Mouse (Mus musculus) liver, embryonic 16.5 days (tissue): ENCODE results near the gene Sirt2. TPM values are rescaled to one million over a fixed set of nuclear protein-coding genes. Genes with fewer than 3 reads are reported as not detected.

Source experiments
- ATAC-seq: fragments of 200-750 bp; cut with Nextera tagmentation; 2 replicates; pipeline ENCODE4 v1.8.0; 2017; ENCODE audit warnings: low read depth, mild to moderate bottlenecking, moderate number of reproducible peaks, moderate library complexity
- H3K27ac ChIP-seq: fragments of 300-500 bp; sonication (generic); 2 replicates; pipeline ENCODE4 v1.5.1; 2014; ENCODE audit warnings: mild to moderate bottlenecking, low read length
- H3K27me3 ChIP-seq: fragments of 300-500 bp; sonication (generic); 2 replicates; pipeline ENCODE4 v1.6.1; 2014; ENCODE audit warnings: low read depth, low read length, mixed read lengths; ENCODE audit not compliant: control insufficient read depth, insufficient read depth
- H3K36me3 ChIP-seq: fragments of 300-500 bp; sonication (generic); 2 replicates; pipeline ENCODE4 v1.6.1; 2014; ENCODE audit warnings: mild to moderate bottlenecking; ENCODE audit not compliant: control insufficient read depth, insufficient read depth
- H3K4me1 ChIP-seq: fragments of 300-500 bp; sonication (generic); 2 replicates; pipeline ENCODE4 v1.6.1; 2014; ENCODE audit warnings: low read depth, low read length, mixed read lengths; ENCODE audit not compliant: control insufficient read depth
- H3K4me2 ChIP-seq: fragments of 300-500 bp; sonication (generic); 2 replicates; pipeline ENCODE4 v1.6.1; 2014; ENCODE audit warnings: low read depth, low read length, mixed read lengths
- H3K4me3 ChIP-seq: fragments of 300-500 bp; sonication (generic); 2 replicates; pipeline ENCODE4 v1.5.1; 2014; ENCODE audit warnings: low read depth, mild to moderate bottlenecking, low read length
- H3K9ac ChIP-seq: fragments of 300-500 bp; sonication (generic); 2 replicates; pipeline ENCODE4 v1.6.1; 2014; ENCODE audit warnings: low read depth, low read length
- H3K9me3 ChIP-seq: fragments of 300-500 bp; sonication (generic); replicated peaks from 2 replicates; pipeline ENCODE4 v1.6.1; 2016; ENCODE audit warnings: low read length; ENCODE audit not compliant: control insufficient read depth
- WGBS: fragments of 180-500 bp; shearing (Covaris S2); extraction: QIAGEN DNeasy Blood & Tissue Kit; methylation state at CpG from one replicate; pipeline ENCODE4 v1.1.7; 2014; ENCODE audit not compliant: insufficient replicate concordance; 5-methylcytosine and 5-hydroxymethylcytosine counted together
- polyA plus RNA-seq: library from polyadenylated mRNA; unstranded; fragments of >200 nt; fragmentation: Nextera tagmentation; extraction: Ambion mirVana; gene quantifications from 2 replicates; pipeline ENCODE4 v1.2.1, GENCODE M21; 2015

Sirt2 gene
- polyA plus RNA-seq, 1 experiment from 2014 or later: 28.0 TPM

GRCm38 (mm10) chr7:28808221-28808941, 41.8 kb downstream of the Sirt2 start, which contains the start of gene Hnrnpl:
TSS of gene Hnrnpl (plus strand) at chr7:28808541.
- 2% methylated on average over 35 of the region's 35 CpGs for WGBS
- ATAC-seq: no peak
- Histone ChIP-seq H3K4me3 (peak within 1 kb of the TSS; percentile 93), H3K9me3 (no peaks in the 10 kb centered on the region), H3K4me1 (peaks cover 41% of the 10 kb centered on the region), H3K36me3 (peaks cover 4% of the 10 kb centered on the region), H3K9ac (peak within 1 kb of the TSS; percentile 95), H3K27me3 (no peaks in the 10 kb centered on the region), H3K27ac (peak within 1 kb of the TSS; percentile 99), H3K4me2 (peak within 1 kb of the TSS; percentile 100)

GRCm38 (mm10) chr7:28808957-28809393, 42.4 kb downstream of the Sirt2 start:
- H3K4me3 ChIP-seq: peak overlapping the region; percentile 93
- peak overlapping the region; percentile 99 for H3K27ac ChIP-seq
- H3K27me3 ChIP-seq: no peaks in the 10 kb centered on the region
- peaks cover 41% of the 10 kb centered on the region for H3K4me1 ChIP-seq
- H3K9me3 ChIP-seq: no peaks in the 10 kb centered on the region
- WGBS: under 1% methylated on average over 23 of the region's 32 CpGs
- peak overlapping the region; percentile 100 for H3K4me2 ChIP-seq
- H3K9ac ChIP-seq: peak overlapping the region; percentile 95
- H3K36me3 ChIP-seq: peaks cover 10% of the 10 kb centered on the region
- peak; percentile 57 for ATAC-seq

- H3K27ac ChIP-seq: peak overlapping the region; percentile 99
- H3K4me1 ChIP-seq: peaks cover 44% of the 10 kb centered on the region
- peak overlapping the region; percentile 100 for H3K4me2 ChIP-seq
- peak; percentile 11; the same call in 1 of the 2 replicates for ATAC-seq
- H3K27me3 ChIP-seq: no peaks in the 10 kb centered on the region
- H3K4me3 ChIP-seq: peak overlapping the region; percentile 93
- WGBS: under 1% methylated on average over 35 of the region's 35 CpGs
- H3K36me3 ChIP-seq: peaks cover 16% of the 10 kb centered on the region
- H3K9me3 ChIP-seq: no peaks in the 10 kb centered on the region
- peak overlapping the region; percentile 95 for H3K9ac ChIP-seq
Measured at GRCm38 (mm10) chr7:28809401-28810089, 43.0 kb downstream of the Sirt2 start.

DNA sequence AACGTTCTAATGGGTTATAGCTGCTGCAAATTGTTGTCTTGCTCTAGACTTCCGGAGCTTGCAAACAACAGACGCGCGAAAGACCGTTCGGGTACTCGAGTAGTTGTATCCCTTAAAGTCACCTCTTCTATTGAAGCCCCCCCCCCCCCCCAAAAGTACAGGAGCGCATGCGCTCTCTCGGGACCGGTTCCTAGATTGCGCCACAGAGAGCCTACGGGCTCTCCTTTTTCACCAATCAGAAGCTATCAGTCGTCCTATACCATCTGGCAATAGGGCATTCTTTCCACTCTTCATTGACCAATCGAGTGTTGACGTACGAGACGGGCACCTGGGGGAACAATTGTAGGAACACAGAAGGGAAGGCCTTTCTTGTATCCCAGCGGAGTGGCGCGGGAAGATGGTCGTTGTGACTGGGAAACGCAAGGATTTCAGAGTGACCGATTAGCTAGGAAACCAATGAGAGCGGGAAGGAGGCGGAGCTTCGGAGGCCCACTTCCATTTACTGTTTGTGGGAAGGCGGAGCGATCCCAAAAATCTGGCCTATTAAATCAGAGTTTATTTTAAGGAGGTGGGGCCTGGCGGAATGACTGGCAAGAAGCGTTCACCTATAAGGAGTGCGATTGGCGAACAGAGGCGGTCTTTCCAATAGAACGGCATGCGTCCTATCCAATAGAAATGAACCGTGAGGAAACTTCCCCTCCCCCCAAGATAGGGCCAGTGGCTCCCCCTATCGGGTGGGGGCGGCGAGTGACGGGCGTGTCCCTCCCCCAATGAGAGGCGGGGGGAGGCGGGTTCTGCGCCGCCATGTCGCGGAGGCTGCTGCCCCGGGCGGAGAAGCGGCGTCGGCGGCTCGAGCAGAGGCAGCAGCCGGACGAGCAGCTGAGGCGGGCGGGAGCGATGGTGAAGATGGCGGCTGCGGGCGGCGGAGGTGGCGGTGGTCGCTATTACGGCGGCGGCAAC, 43.9 kb downstream of the Sirt2 start:
- no peaks in the 10 kb centered on the region for H3K27me3 ChIP-seq

DNA sequence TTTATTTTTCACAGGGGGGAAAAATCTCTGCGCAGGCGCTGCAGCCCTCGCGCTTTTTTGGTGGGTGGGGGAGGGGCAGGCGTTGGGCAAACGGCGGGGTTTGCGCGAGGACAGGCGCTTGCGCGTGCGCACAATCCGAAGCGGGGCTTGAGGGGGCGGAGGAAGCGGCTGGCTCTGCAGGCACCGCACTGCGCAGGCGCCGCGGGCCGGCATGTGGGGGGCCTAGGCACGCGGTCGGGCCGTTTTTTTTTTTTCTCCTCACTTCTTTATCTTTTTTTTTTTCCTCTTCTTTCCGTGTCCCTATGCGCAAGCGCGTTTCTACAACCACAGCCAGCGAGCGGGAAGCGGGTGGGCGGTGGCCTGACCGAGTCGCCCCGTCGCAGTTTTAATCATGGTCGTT, 44.7 kb downstream of the Sirt2 start:
- peak; percentile 52 for ATAC-seq
- under 1% methylated on average over 40 of the region's 40 CpGs for WGBS
- H3K27me3 ChIP-seq: no peaks in the 10 kb centered on the region
- peak overlapping the region; percentile 91 for H3K4me3 ChIP-seq
- peak overlapping the region; percentile 94 for H3K27ac ChIP-seq
- peaks cover 56% of the 10 kb centered on the region for H3K4me1 ChIP-seq
- H3K4me2 ChIP-seq: peak overlapping the region; percentile 77
- H3K36me3 ChIP-seq: peaks cover 33% of the 10 kb centered on the region
- peak overlapping the region; percentile 90 for H3K9ac ChIP-seq
- no peaks in the 10 kb centered on the region for H3K9me3 ChIP-seq

More for the DNA sequence above, 43.9 kb downstream of the Sirt2 start:
- peak overlapping the region; percentile 99 for H3K27ac ChIP-seq
- peak overlapping the region; percentile 100 for H3K4me2 ChIP-seq
- ATAC-seq: peak; percentile 88
- H3K4me3 ChIP-seq: peak overlapping the region; percentile 93
- H3K9ac ChIP-seq: peak overlapping the region; percentile 95
- no peaks in the 10 kb centered on the region for H3K9me3 ChIP-seq
- H3K36me3 ChIP-seq: peaks cover 24% of the 10 kb centered on the region
- H3K4me1 ChIP-seq: peaks cover 47% of the 10 kb centered on the region
- WGBS: under 1% methylated on average over 69 of the region's 70 CpGs

DNA sequence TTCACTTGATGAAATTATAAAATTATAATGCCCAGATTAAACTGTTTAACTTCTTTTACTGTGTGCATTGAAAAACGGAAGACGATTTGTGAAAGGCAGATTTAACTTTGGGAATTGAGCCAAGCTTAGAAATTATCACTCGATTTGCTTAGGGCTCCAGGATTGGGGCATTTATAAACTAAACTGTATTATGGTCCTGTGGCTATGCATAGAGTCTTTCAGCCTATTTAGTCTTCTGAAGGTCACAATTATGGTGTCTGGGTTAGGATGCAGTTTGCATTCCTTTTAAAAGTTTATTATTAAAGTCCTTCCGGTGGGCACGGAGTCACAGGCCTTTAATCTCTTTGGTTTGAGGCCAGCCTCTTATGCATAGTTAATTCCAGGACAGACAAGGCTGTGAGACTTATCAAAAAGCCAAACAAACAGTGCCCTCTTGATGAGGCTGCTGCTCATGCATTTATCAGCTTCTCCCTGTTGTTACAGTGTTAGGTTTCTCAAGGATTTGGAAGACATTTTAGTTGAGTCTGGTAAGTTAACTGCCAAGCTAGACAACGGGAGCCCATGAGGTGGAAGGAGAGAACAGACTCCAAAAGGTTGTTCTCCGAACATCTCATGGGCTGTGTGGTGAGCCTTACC, 45.2 kb downstream of the Sirt2 start:
- Histone ChIP-seq H3K9ac (peak overlapping the region; percentile 90), H3K36me3 (peaks cover 38% of the 10 kb centered on the region), H3K27ac (peak overlapping the region; percentile 94; the same call in 1 of the 2 replicates), H3K4me1 (peaks cover 58% of the 10 kb centered on the region), H3K27me3 (no peaks in the 10 kb centered on the region), H3K4me2 (peak overlapping the region; percentile 77), H3K9me3 (no peaks in the 10 kb centered on the region), H3K4me3 (peak overlapping the region; percentile 91)
- ATAC-seq: no peak
- WGBS: 5% methylated on average over 7 of the region's 7 CpGs

GRCm38 (mm10) chr7:28812436-28812835, 45.9 kb downstream of the Sirt2 start:
- peak overlapping the region; percentile 77 for H3K4me2 ChIP-seq
- no peak for ATAC-seq
- 40% methylated on average over 4 of the region's 4 CpGs for WGBS
- H3K4me1 ChIP-seq: peaks cover 58% of the 10 kb centered on the region
- no peaks in the 10 kb centered on the region for H3K27me3 ChIP-seq
- peak overlapping the region; percentile 91 for H3K4me3 ChIP-seq
- H3K9ac ChIP-seq: peak overlapping the region; percentile 90
- H3K36me3 ChIP-seq: peaks cover 45% of the 10 kb centered on the region
- H3K9me3 ChIP-seq: no peaks in the 10 kb centered on the region
- peak overlapping the region; percentile 35 for H3K27ac ChIP-seq

DNA sequence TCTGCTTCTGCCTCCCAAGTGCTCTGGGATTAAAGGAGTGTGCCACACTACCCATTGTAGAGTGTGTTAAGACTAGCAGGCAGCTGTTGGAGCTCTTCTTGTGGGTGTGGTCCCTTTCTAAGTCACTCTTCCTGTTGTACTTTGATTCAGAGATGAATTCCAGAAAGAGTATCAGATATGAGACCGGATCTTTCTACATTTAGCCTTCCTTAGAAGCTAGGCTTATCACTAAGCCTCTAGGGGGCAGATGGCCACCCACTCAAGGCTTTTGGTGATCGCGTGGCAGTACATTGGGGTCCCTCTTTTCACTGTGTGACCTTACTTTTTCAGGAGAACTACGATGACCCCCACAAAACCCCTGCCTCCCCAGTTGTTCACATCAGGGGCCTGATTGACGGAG, 46.4 kb downstream of the Sirt2 start:
- Histone ChIP-seq H3K9me3 (no peaks in the 10 kb centered on the region), H3K9ac (peak overlapping the region; percentile 90; the same call in 1 of the 2 replicates), H3K27ac (peak overlapping the region; percentile 35), H3K36me3 (peaks cover 49% of the 10 kb centered on the region), H3K27me3 (no peaks in the 10 kb centered on the region), H3K4me2 (peak overlapping the region; percentile 77), H3K4me3 (peak overlapping the region; percentile 91; the same call in 1 of the 2 replicates), H3K4me1 (peaks cover 54% of the 10 kb centered on the region)
- no peak for ATAC-seq
- WGBS: 61% methylated on average over 5 of the region's 5 CpGs
